Mouse (Mus musculus) spleen, embryonic (tissue): ENCODE results near the gene Plxnc1.

ENCODE experiments used
- CTCF ChIA-PET: fragments of 350-600 bp; sonication (Branson Sonifier 250); formaldehyde crosslinking; loops from one replicate; lab custom pipeline; 2022; lab: Charles Lee

The Plxnc1 gene

DNA sequence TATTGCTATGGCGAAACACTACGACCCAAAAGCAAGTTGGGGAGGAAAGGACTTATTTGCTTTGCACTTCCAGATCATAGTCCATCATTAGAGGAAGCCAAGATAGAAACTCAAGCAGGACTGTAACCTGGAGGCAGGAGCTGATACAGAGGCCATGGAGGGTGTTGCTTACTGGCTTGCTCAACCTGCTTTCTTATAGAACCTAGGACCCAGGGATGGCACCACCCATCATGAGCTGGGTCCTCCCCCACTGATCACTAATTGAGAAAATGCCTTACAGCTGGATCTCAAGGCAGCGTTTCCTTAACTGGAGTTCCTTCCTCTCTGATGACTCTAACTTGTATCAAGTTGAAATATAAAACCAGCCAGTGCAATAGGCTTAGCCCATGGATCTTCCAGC lies 48.8 kb downstream of the Plxnc1 start:
- CTCF ChIA-PET, result no interaction called here

DNA sequence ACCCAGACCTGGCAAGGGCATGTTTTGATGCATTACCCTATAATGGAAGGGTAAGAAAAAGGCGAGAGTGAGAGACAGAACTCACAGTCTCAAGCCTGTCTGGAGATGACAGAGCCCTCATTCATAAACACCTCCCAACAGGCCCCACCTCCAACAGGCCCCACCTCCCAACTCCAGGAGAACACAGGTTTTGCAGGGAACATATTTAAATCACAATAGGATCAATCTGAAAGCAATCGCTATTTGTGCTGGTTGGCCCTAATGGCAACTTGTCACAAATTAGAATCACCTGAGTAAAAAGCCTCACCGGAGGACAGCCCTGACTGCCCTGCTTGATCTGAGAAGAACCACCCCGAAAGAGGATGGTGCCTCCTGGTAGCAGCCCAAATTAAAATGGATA lies 54.9 kb downstream of the Plxnc1 start:
- CTCF ChIA-PET, result no interaction called here

- CTCF ChIA-PET, result interaction anchor here (0.8 kb wide), 1 partner anchor 23 kb away, joined by 6 read pairs; no protein-coding TSS in a partner anchor
Observed at GRCm38 (mm10) chr10:94883216-94883615, 61.4 kb downstream of the Plxnc1 start.

- CTCF ChIA-PET, result no interaction called here
Observed at GRCm38 (mm10) chr10:94871506-94871905, 73.1 kb downstream of the Plxnc1 start.

GRCm38 (mm10) chr10:94871102-94871501 lies 73.5 kb downstream of the Plxnc1 start:
- CTCF ChIA-PET, result no interaction called here

DNA sequence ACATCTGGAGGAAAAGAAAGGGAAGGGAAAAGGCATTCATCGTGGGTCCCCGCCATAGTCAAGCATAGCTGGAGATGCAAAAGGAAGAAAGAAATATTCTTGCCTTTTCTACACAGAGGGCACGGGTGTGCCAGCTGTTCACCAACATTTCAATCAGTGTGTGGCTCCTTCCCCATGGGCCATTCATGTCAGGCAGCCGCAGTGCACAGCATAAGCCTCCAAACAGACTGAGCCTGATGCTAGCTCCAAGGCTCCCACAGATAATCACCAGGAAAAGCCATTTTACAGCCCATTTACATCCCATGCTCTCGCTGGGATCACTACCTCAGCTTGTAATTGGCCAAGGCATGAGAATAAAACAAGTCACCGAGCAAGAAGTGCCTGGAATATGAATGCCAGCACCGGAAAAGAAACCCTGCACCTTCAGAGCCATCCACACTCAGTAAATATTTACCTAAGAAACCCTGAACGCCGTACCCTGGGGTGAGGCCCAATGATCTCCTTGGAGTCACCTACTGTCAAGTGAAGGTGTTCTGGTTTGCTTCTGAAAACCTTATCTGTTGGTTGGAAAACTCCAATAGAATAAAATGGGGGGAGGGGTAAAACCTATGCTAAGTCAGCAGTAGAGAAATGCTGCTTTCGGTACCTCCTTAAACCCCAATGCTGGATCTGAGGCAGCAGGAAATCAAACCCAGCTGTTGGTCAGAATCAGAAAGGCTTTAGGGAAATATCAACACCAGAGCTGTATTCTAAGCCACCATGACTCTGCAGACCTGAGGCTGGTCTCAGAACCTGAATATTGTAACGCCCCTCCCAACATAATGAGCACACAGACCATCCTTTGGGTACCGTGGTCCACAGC lies 77.4 kb downstream of the Plxnc1 start:
- CTCF ChIA-PET, result interaction anchor here (0.8 kb wide), 1 partner anchor 29 kb away, joined by 5 read pairs; no protein-coding TSS in a partner anchor

- CTCF ChIA-PET, result no interaction called here
Observed at GRCm38 (mm10) chr10:94865206-94865605, 79.4 kb downstream of the Plxnc1 start.

GRCm38 (mm10) chr10:94864199-94864928 lies 80.3 kb downstream of the Plxnc1 start:
- CTCF ChIA-PET, result no interaction called here

GRCm38 (mm10) chr10:94863251-94863650 lies 81.4 kb downstream of the Plxnc1 start:
- CTCF ChIA-PET, result no interaction called here

GRCm38 (mm10) chr10:94860870-94861269 lies 83.8 kb downstream of the Plxnc1 start:
- CTCF ChIA-PET, result interaction anchor here (0.5 kb wide), 1 partner anchor 22 kb away, joined by 6 read pairs; no protein-coding TSS in a partner anchor

DNA sequence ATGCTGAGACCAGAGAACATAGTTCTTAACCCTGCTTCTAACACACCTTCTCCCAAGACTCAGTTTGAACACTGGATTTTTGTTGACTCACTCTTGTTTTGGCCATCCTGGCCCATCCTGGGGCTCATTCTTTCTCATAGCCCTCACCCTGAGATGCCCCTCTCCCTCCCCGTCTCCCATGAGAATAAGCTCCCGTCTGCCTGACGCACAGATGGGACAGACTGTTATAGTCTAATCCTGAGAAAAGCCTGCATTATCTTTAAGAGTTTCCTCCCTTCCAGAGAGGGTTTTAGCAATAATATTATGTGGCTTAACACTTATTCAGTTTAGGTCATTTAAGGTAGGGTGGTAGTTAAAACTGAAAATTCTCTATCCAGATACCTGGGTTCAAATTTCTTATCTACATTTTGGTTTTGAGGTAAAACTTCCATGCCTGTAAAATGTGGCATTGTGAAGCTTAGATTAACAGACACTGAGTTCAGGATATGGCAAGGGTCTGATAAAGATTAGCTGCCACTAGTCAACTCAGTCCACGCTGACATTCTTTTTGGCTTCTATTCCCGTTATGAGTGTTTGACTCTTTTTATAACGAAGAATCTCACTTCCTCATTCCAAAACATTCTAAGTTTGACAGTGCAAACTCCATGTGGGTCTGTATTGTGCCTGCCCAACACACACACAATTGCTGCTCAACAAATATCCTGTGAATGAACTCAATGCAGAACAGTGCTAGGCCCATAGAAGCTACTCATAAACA lies 86.2 kb downstream of the Plxnc1 start:
- CTCF ChIA-PET, result no interaction called here

GRCm38 (mm10) chr10:94850565-94850964 lies 94.1 kb downstream of the Plxnc1 start:
- CTCF ChIA-PET, result no interaction called here

DNA sequence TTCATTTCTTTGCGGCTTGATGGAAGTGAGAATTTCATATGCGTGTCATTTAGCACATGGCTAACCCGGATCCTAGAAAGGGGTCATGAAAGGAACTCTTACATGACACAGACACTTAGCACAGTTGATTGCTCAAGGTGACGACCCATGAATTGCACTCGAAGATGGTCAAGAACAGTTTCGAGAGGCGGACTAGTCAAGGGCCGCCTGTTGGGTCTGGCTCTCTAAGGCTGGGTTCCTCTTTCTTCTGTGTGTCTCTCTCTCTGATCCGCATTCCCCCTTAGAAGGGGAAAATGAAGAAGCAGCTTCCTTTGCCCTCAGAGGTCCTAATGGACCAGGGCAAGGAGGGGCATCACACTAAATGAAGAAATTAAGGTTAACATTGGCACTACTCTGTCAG lies 94.7 kb downstream of the Plxnc1 start:
- CTCF ChIA-PET, result no interaction called here

DNA sequence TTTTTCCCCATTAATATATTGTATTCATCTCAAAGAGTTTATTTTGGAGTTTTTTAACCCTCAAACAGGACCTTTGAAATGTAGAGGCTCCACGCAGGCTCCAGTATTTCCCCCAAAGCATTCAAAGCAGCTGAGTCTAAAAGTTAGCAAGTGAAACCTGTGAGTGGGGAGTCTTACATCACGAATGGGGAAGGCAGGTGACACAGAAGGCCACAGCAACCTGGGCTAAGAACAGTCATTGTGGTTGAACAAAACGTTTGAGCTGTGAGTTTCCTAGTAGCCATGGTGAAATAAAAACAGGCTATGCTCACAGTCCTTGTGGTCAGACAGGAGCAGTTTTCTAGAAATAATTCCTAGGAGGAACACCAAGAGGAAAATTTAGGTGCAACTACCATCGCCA lies 95.3 kb downstream of the Plxnc1 start:
- CTCF ChIA-PET, result no interaction called here

DNA sequence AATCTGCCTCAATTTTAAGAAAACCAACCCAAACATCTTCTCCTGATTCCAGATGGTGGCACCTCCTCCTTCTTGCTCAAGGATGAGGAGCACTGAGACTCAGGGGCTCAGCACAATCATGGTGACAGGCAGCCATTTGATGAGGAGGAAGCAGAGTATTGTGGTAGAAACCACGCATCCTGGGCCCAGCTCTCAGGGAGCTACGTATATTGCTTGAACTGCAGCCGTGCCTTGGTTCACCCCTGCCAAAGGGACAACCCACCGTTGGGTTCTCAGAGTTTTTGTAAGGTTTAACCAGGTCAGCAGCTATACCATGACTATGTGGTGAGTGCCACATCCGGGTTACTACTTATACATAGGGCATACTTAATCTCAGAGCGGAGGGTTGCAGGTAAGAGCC lies 96.3 kb downstream of the Plxnc1 start:
- CTCF ChIA-PET, result interaction anchor here (0.7 kb wide), 1 partner anchor 85 kb away, joined by 3 read pairs; no protein-coding TSS in a partner anchor

GRCm38 (mm10) chr10:94846501-94847105 lies 98.0 kb downstream of the Plxnc1 start:
- CTCF ChIA-PET, result no interaction called here

- CTCF ChIA-PET, result interaction anchor here (0.5 kb wide), 1 partner anchor 203 kb away, joined by 3 read pairs; no protein-coding TSS in a partner anchor
Observed at GRCm38 (mm10) chr10:94844692-94845091, 99.9 kb downstream of the Plxnc1 start.

DNA sequence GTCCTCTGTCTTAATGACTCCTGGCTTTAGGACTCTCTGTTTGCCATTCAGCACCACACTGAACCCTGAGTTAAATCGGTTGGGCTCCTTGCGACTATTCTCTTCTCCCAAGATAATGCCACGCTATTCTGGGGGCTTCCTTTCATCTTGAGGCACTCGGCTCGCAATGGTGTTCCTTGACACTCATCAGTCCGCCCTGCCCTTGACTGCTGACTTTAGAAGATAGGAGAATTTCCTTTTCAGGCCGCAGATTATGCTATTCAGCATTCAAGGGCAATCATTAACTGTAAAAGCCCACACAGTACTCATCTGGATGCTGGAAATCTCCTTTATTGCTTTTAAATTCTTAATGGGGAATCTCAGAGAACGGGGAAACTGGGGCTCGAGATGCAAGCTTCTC lies 108.8 kb downstream of the Plxnc1 start:
- CTCF ChIA-PET, result no interaction called here

- CTCF ChIA-PET, result interaction anchor here (0.5 kb wide), 1 partner anchor 309 kb away, joined by 3 read pairs; no protein-coding TSS in a partner anchor
Observed at GRCm38 (mm10) chr10:94829407-94829806, 115.2 kb downstream of the Plxnc1 start.

DNA sequence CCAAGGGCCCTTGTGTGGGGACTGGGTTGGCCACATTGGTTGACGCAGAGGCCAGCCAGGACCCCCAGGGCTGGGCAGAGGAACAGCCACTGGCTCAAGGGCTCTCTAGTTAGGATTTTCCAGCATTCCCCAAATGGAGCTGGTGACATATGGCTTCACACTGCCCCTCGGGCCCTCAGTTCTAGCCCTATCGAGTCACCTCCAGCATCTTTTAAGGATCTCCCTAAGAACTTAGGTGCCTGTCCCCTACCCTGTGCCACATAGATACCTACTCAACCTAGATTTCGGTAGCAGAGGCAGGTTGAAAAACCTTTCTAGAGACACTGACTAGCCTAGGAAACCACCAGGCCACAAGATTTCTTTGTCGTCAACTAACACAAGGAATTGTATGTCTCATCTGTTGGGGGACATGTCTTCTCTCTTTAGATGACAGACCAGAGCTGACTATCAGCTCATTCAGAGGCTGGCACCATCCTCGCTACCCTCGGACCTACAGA lies 115.9 kb downstream of the Plxnc1 start:
- CTCF ChIA-PET, result no interaction called here
